Mouse (Mus musculus) splenic B cell, adult 2 months (primary cell): ENCODE measurements around the gene Pcsk7.

Experiments
- DNase-seq: peaks from one replicate; pipeline ENCODE4 v3.0.0-alpha.2; 2011; ENCODE audit warnings: low read depth, low spot score
- H3K27me3 ChIP-seq: 2 replicates; pipeline ENCODE4 v1.6.1; 2012; ENCODE audit warnings: mild to moderate bottlenecking, low read length, moderate library complexity, mixed read lengths; ENCODE audit not compliant: control insufficient read depth, poor library complexity, insufficient read depth, severe bottlenecking
- H3K36me3 ChIP-seq: 2 replicates; pipeline ENCODE4 v1.6.1; 2012; ENCODE audit warnings: mild to moderate bottlenecking, low read length, moderate library complexity, mixed read lengths; ENCODE audit not compliant: control insufficient read depth, poor library complexity, insufficient read depth, severe bottlenecking

Gene Pcsk7

DNA sequence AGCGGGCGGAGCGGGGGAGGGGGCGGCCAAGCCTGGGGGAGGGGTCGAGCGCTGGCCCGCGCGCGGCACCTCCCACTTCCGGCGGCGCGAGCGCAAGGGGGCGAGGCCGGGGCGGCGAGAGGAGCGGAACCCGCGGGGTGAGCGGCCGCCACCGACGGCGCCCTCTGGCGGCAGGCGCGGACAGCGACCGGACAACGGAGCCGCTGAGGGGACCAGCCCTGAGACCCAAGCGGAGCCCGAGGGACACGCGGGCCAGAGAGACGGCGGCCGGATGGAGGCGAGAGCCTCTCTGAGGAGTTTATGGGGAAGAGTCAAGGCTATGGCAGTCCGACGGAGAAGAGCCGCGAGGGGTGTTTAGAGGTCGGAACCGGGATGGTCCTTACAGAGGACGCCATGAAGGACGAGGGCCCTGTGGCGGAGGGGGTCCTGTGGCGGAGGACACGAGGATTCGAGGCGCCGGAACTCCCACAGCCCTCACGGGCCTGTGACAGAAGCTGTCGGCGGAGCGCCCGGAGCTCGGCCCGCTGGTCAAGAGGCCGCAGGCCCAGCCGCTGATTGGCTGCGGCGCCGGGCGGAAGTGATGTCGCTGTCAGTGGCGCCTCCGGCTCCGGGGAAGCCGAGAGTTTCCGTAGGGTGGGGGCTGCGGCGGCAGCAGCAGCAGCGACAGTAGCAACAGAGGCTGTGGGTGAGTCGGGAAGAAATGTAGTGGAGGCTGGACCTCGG, at the start of gene Pcsk7, which contains the start of gene Rnf214:
TSS of gene Pcsk7 (plus strand) at position 143 of the 723 bp plus-strand sequence.
TSS of gene Rnf214 (minus strand) at position 557 of the 723 bp plus-strand sequence.
- H3K36me3 ChIP-seq: no peaks in the 10 kb centered on the region

DNA sequence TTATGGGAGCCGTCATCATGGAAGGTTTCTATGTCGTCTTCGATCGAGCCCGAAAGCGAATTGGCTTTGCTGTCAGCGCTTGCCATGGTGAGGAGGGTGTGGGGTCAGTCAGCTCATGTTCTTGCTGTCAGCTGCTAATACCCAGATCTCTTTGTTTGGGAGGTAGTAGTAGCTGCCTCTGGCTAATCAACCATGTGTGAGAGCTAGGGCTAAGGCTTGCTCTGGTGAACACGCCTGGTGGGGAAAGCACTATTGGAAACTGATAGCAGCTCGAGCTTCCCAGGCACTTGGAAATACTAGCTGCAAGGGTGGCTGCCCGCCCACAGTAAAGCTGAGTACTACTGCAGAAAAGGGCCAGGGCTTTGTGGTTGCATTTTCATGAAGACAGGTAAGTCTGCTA, 46.9 kb upstream of the Pcsk7 start:
- no peak for DNase-seq
- Histone ChIP-seq H3K36me3 (peaks cover 1% of the 10 kb centered on the region; the same call in 1 of the 2 replicates), H3K27me3 (no peaks in the 10 kb centered on the region)

More for the DNA sequence above, at the start of gene Pcsk7, which contains the start of gene Rnf214:
- DNase-seq: peak; percentile 91
- H3K27me3 ChIP-seq: no peaks in the 10 kb centered on the region

DNA sequence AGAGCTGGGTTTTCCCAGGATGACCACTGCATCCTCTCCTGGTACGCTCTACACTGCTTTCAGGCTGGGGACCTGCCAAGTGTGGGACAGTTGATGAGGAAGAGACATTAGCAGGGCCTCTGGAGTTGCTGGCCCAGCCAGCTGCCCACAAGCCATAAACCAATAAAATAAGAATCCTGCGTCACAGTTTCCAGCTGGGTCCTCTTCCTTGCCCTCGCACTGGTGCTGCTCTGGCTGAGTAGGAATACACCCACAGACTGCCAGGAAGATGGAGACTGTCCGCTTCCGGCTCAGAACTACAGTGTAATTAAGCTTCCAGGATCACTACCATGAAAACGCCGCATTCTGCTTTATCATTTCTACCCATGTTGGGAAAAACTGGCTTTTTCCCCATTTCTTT, 44.5 kb upstream of the Pcsk7 start:
- Histone ChIP-seq H3K36me3 (peaks cover 1% of the 10 kb centered on the region; the same call in 1 of the 2 replicates), H3K27me3 (no peaks in the 10 kb centered on the region)
- no peak for DNase-seq

DNA sequence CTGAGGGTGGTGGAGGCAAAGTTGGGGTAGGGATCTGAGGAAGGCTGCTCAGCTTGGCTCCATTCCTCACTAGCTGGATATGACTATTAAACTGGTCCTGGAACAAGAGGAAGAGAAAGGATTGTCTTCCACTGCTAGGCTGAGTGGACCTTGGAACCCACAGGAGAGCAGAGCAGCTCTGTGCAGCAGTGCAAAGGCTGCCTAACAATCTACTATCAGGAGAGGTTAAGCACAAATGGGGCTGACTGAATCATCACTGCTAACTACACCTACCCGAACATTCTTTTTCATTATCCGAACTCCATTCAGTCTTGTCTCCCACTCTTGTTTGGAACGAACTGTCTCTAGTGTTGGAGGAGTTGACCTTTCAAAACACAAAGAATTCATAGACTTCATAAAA, 37.1 kb upstream of the Pcsk7 start:
- H3K36me3 ChIP-seq: peaks cover 11% of the 10 kb centered on the region
- H3K27me3 ChIP-seq: no peaks in the 10 kb centered on the region
- DNase-seq: no peak

DNA sequence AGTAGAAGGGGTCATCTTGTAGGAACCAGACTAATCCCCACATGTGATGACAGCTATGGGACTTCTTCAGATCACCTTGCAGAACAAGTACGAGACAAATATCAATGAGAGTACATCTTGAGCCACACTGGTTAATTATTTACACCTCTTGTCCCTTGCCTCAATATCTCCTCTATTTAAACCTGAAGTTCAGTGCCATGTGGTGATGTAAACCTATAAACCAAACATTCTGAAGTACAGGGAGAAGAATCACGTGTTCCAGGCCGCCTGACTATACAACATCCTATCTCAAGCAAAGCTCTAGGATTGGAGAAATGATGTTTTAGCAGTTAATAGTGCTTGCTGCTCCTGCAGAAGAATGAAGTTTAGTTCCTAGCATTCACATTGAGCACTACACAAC, 36.0 kb upstream of the Pcsk7 start:
- H3K27me3 ChIP-seq: no peaks in the 10 kb centered on the region
- no peak for DNase-seq
- peaks cover 11% of the 10 kb centered on the region for H3K36me3 ChIP-seq

DNA sequence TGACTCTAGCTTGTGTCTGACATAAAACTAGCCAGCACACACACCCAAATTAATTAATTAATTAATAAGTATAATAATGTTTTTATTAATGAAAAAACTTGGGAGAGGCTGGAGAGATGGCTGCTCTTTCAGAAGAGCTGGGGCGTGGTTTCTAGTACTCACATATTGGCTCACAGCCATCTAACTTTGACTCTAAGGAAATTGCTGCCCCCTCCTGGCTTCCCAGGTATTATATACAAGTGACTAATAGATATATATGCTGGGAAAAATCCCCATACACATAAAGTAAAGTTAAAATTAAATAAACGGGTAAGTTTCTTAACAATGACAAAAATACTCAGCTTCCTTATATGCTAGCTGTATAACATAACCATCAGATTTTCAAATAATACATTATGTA, 28.4 kb upstream of the Pcsk7 start:
- no peak for DNase-seq
- Histone ChIP-seq H3K36me3 (peaks cover 4% of the 10 kb centered on the region; the same call in 1 of the 2 replicates), H3K27me3 (no peaks in the 10 kb centered on the region)

DNA sequence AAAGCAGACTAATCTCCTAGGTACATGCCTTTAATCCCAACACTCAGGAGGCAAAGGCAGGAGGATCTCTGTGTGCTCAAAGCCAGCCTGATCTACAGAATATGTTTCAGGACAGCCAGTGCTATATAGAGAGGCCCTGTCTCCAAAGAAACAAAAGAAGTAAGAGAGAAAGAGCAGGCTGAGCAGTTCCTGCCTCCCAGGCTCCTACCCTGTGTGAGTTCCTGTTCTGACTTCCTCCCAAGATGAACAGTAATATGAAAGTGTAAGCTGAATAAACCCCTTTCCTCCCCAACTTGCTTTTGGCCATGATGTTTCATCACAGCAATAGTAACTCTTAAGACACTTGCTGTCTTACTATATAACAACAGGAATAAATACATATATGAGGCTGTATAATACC, 12.6 kb upstream of the Pcsk7 start:
- Histone ChIP-seq H3K27me3 (no peaks in the 10 kb centered on the region), H3K36me3 (peaks cover 11% of the 10 kb centered on the region)
- no peak for DNase-seq

DNA sequence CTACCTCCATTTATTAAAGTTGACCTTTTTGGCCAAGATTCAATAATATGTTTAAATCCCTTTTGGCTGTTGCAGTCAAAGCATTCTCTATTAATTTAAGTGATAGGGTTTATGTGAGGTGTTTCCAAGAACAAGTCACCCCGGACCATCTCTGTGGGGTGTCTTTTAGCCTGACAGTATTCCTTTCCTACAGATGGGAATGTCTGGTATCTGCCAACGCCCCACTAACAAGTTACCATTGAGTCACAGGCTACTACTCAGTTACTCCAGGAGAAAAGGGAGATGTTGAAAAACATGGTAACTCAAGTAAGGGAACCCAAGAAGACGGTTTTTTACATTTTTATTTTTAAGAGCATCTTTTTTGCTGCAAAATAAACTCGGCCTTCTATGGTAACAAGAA, 1.1 kb upstream of the Pcsk7 start:
- no peak for DNase-seq

DNA sequence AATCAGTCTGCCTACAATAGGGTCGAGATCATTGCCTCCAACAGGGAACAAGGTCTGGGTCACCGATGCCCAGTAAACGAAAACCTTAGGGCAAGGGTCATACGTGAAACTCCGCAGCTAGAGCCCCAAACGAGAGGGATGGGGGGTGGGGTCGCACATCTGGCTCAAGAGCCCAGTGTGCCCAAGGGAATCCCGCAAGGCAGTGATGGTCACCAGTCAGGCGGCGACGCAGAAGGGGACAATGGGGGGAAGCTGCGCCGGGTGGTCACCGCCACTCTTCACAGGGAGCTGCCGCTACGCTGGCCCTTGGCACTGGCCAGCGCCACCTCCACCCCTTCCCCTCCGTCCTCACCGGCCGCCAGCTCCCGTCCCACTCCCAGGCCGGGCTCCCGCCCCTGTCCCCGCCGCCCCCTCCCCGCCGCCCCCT, 473 bp upstream of the Pcsk7 start:
- DNase-seq: peak; percentile 31
- 0 out of 2 replicates have a peak, but pooled peaks cover 2% of the 10 kb centered on the region for H3K36me3 ChIP-seq
- H3K27me3 ChIP-seq: no peaks in the 10 kb centered on the region

More for the DNA sequence above, 1.1 kb upstream of the Pcsk7 start:
- no peaks in the 10 kb centered on the region for H3K27me3 ChIP-seq
- H3K36me3 ChIP-seq: 0 out of 2 replicates have a peak, but pooled peaks cover 2% of the 10 kb centered on the region

DNA sequence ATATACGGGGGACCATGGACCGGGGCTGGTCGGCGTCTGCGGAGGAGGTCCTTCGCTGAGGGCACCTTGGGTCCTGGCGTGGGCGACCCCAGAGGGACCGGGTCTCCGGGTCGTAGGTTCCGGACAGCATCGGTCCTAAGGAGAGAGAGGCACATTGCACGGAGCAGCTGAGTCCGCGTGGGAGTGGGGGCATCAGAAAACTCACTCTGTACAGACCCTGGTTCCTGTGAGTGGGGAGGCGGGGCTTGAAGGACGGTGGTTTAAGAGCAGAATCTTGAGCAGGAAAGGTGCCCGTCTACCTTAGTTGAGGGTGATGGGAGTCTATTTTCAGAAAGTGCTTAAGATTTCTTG, 756 bp downstream of the Pcsk7 start:
- Histone ChIP-seq H3K27me3 (no peaks in the 10 kb centered on the region), H3K36me3 (0 out of 2 replicates have a peak, but pooled peaks cover 1% of the 10 kb centered on the region)
- peak; percentile 47 for DNase-seq

DNA sequence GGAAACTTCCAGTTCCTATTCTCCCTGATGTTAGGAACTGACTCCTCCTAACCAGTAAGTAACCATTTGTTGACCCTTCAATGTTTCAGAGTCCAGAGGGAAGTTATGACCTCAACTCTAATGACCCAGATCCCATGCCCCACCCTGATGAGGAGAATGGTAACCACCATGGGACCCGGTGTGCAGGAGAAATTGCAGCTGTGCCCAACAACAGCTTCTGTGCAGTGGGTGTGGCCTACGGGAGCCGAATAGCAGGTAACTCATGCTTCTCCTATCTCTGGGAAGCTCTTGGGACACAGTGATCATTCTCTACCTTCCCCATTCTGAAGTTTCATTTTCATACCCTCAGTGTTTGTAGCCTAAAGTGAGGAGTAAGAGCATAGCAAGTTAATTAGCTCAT, 4.7 kb downstream of the Pcsk7 start:
- no peaks in the 10 kb centered on the region for H3K27me3 ChIP-seq
- DNase-seq: no peak
- H3K36me3 ChIP-seq: peaks cover 9% of the 10 kb centered on the region

DNA sequence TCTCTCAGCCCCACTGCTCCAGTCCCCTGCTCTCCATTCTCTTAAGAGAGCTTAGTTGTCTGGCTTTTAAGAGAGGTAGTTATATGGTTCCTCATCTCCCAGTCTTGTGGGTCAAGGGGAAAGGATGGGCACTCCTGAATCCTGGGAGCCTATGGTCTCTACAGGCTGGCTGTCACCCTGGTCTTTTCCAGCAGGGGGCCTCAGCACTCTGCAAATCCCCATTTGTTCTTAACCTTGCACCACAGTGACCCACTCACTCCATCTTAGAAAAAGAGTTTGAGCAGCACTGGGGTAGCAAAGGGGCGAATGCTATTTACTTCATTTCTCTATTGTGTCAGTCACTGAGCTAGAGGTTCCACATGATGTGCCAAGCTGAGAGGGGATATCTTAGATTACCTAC, 5.4 kb downstream of the Pcsk7 start:
- DNase-seq: peak; percentile 72

DNA sequence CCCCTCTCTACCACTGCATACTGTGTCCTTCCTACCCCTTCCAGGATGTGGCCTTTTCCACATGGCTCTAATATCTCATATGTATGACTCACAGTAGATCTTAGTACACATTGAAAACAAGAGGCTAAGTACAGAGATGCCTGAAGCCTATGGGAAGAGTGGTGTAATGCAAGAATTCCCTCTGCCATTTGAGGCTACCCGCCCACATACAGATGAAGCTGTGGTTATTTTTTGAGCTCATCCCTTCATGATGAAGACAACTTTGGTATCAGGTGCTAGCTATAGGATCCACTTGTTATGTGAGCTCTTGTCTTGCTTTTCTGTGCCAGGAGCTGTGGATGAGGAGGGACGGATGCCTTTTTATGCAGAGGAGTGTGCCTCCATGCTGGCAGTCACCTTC, 9.4 kb downstream of the Pcsk7 start:
- Histone ChIP-seq H3K27me3 (no peaks in the 10 kb centered on the region), H3K36me3 (peaks cover 12% of the 10 kb centered on the region)
- DNase-seq: no peak

More for the DNA sequence above, 5.4 kb downstream of the Pcsk7 start:
- H3K36me3 ChIP-seq: peaks cover 9% of the 10 kb centered on the region
- no peaks in the 10 kb centered on the region for H3K27me3 ChIP-seq

DNA sequence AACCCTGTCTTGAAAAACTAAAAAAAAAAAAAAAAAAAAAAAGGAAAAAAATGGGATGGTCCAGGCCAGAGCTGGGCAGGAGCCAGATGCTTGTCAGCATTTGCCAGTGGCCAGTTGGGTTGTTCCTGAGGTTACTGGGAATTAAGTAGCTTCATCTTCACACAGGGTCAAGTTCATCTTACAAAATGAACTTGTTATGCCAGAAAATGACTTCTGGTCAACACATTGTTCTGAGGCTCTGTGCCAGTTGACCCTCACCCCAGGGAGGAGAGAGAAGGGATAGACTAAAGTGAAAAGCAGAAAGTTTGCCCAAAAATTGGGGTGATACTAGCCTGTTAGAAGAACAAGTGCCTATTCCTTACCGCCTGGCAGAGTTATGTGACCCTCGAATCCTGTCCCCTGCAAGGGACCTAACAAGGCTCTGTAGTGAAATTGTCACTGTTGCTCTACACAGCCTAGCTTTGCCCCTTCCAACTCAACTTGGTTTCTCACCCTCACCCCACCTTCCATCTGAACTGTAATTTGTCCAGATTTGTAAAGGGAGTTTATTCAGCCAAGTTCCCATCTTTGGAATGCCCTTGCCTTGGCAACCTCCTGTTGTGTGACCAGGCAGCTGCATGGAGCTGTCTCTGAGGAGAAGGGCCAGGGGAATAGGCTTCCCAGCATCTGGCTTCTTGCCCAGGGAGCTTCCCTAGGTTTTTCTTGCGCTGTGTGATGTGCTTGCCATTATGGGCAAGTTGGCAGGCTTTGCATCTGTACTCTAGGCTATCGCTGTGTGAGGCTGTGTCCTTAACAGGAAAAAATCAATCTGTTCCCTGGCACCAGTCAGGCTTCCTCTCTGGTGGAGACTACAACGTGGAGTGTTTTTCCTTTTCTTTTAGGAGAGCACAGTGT, 11.0 kb downstream of the Pcsk7 start:
- DNase-seq: no peak
- Histone ChIP-seq H3K27me3 (no peaks in the 10 kb centered on the region), H3K36me3 (peaks cover 9% of the 10 kb centered on the region)

DNA sequence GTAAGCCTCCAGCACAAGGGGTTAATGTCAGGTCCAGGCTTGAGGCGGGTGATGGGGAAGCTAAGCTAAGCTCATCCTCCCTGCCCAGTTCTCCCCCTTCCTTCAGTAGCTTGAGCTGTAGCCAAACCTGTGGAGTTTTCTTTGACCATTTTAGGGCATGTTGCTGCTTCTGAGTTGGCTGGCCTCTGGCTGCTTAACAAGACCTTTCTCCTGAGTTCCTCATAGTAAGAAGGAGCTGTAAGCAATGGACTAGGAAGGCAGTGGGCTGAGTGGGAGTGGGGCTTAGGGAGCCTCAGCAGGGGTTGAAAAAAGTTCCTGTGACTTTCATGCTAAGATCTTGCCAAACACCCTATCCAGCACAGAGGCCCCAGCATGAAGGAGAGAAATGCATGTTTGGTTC, 13.6 kb downstream of the Pcsk7 start:
- no peak for DNase-seq
- Histone ChIP-seq H3K27me3 (no peaks in the 10 kb centered on the region), H3K36me3 (peaks cover 4% of the 10 kb centered on the region; the same call in 1 of the 2 replicates)
